Mouse (Mus musculus): ENCODE data around the gene Pmepa1. TPM values are rescaled to one million over a fixed set of nuclear protein-coding genes. Genes with fewer than 3 reads are reported as not detected.
A peak's percentile ranks its signal among the peaks of the same experiment; 100 is the strongest.

The Pmepa1 gene
- total RNA-seq, 2 experiments from 2014 or later = 38.2 to 50.7 TPM

DNA sequence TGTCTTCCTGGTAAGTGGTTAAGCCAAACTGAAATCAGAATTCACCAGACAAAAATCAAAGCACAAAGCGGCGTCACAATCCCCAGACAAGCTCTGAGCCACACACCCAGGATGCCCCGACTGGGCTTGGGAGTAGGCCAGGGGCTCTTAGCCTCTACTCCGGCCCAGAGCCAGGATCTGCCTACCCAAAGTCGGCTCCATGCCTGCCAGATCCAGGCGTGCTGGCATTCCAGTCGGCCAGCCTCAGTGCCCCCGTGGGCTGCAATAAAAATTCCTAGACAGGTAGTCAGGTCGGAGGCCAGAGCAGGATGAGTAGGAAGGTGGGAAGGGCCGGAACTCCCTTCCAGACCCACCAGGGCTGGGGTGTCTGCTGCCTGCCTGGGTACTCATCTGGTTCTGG lies 14.8 kb downstream of the Pmepa1 start:
- no peak for DNase-seq (ENCODE audit: low spot score in 2 of 2)
- intact Hi-C loops (cut with DNase I) = no loop called here

DNA sequence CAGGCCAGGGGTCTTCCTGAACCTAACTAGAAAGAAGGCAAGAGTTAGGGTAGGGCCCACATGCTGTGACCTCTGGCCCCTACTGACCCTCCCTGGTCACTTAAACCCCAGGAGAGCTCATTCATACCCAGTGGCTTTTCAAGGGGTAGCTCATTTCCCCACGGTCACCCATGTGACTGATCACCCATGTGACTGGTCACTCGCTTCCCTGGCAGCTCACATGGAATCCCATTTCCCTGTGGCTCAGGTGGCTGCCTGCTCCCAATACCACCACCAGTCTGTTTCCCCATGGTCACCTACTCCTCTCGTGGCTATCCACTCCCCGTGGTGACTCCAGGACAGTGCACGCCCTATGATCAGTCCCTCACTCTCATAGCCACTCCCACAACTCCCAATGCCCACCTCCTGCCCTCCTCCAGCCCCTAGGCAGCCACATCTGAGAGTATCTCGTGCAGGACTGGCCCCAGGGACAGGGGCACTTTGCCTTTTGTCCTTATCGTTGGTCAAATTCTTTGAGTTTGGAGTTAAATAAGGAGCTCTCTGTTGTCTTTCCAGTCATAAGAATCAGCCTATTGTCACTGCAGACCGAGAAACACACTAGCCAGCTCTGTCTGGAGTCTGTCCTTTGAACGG lies 17.8 kb downstream of the Pmepa1 start:
- no peak for DNase-seq (ENCODE audit: low spot score in 2 of 2)
- intact Hi-C loops (cut with DNase I) = no loop called here

DNA sequence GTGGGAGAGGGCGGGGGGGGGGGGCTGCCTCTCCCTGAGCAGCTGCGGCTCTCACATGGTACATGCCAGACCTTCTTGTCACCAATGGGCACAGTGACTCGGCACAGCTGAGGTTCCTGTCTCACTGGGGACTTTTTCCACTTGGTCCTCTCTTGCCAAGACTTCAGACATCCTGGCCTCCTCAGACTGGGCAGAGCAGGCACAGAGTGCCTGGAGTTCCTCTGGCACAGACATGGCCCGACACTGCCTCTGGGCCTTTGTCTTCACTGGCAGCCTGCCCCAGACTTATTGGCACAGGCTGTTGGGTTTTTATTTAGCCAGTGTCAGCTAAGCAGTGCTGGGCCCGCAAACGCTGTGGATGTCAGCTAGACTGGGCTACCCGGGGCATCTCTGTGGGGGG lies 18.7 kb downstream of the Pmepa1 start:
- DNase-seq (ENCODE audit: low spot score in 2 of 2) = peak; percentile 54 to 59
- intact Hi-C loops (cut with DNase I) = no loop called here

DNA sequence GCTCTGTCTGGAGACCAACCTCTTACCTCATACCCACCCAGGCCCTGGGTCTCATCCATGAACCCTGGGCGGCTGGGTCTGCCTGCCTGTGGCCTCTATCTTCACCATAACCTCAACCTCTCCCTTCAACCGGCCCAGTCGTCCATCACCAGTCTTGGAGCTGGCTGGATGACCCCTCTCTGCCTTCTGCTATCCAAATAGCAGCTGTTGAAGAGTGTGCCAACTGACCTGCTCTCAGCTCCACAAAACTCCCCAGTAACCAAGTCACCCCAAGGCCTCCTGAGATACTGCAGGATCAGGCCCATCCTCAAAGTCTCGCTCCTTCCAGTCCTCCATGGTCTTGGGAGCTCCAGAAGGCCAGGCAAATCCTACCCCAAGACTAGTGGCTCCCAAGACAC lies 19.8 kb downstream of the Pmepa1 start:
- DNase-seq (ENCODE audit: low spot score in 2 of 2) = no peak
- intact Hi-C loops (cut with DNase I) = no loop called here

DNA sequence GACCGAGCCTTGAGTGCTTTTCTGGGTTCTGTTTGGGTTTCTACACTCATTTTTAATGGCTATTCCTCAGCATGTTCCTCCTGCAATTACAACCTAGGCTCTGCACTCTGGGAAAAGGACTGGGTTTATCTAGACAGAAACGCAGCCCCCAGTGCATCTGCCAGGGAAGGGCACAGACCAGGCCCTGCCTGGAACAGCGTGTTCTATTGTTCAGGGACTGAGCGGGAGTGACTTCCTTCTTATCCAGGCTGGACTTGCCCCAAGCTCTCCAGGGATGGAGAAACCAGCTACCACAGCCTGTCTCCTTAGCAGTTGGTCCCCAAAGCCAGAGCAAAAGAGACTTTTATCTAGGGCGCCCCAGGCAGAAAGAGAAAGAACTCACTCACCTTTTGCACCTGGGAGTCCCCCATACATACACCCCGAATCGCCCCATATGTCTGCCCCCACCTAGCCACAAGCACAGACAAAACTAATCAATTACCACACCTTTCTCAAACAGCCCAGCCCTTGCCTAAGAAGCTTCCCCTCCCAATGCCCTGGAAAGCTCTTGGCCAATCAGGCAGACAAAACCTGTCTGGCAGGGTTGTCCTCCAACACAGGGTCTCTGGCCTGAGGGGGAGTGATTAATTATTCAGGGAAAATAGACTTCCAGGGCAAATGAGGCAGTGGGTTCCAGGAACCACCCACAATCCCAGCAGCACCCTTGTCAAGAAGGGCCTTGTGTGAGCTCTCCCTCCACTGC lies 20.4 kb downstream of the Pmepa1 start:
- intact Hi-C loops (cut with DNase I) = no loop called here
- DNase-seq (ENCODE audit: low spot score in 2 of 2) = no peak

DNA sequence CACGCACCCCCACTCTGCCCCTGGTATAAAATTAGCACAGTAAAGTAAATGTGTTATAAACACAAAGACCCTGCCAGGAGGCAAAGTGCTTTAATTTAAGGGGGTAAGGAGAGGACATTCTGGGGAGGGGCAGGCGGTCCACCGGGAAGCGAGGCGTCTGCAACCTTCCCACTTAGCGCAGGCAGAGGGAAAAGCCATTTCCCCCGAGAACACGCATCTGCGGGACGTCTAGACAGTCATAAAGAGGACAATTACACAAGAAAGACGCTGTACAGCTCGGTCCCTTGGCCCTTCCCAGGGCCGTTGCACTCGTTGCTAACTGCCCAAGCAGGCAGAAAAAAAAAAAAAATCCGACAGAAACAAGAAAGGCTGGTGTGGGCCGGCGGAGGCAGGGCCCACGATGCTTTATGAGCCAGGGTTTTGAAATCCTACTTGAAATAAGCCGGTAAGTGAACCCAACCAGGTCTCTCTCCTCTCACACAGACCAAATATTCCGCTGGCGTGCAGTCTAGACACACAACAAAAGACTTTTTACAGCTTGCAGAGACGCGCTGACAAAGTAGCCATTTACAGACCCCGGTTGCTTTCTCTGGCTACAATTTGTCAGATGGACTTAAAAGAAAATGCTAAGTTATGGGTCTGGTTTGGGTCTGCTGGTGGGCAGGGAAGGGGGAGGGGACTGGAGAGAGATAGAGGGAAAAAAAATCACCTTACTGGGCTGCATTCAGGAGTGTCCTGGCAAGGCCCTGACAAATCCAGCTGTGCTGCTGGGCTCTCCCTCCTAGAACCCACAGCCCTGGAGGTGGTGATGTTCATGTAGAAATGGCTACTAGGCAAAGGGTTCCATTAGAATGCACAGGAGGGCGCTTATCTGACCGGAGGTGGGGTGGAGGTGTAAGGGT lies 22.3 kb downstream of the Pmepa1 start:
- intact Hi-C loops (cut with DNase I) = no loop called here

DNA sequence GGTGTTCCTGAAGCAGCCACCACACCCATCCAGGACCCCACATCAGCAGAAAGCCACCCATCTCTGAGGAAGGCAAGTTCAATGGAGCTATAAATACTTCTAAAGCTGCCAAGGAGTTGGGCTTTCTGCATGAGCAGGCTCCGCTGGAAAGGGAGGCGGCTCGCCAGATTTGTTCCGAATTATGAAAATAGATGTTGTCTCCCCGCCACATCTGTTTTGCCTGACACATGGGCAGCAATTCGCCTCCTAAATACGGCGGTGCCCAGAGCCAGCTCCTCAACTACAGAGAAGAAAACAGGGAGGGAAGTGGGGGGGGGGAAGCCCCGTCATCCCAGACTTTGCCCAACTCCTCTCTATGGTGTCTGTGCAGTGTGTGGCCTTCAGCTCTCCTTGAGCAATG lies 24.7 kb downstream of the Pmepa1 start:
- peak; percentile 41 to 61 for DNase-seq (ENCODE audit: low spot score in 2 of 2)
- intact Hi-C loops (cut with DNase I) = no loop called here

More for the DNA sequence above, 22.3 kb downstream of the Pmepa1 start:
- DNase-seq (ENCODE audit: low spot score in 2 of 2) = no peak

DNA sequence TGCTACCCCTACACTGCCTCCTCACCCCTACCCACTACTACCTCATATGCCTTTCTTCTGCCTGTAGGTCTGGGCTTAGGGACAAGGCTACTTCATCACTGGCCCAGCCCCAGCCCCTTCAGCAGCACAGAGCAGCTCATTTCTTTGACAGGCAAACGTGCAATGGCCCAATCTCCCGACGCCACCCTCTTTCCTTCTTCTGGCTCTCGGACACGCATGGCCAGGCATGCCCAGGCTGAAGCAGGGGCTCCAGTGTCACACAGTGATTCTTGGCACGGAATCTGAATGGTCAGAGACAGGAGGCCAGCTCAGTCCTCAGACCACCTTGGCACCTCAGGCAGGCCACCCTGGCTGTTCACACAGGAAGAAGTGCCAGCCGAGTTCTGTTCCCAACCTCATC lies 25.2 kb downstream of the Pmepa1 start:
- no peak for DNase-seq (ENCODE audit: low spot score in 2 of 2)
- intact Hi-C loops (cut with DNase I) = no loop called here

DNA sequence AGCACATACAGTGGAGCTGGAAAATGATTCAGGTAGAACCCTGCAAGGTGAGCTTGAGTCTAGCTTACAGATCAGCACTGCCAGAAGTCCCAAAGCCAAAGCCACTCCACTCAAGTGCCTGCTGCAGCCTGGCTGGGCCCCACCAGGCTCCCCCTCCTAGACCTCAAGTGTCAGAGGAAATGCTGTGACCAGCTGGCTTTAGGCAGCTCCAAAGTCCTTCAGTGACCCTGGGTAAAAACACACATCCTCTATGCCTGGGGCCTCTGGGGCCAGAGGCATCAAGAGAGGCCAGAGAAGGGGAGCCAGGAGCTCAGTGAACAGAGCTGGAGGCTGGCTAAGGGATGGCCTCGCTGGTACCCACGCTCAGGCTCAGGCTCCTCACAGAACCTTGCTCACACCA lies 25.9 kb downstream of the Pmepa1 start:
- intact Hi-C loops (cut with DNase I) = no loop called here
- no peak for DNase-seq (ENCODE audit: low spot score in 2 of 2)

DNA sequence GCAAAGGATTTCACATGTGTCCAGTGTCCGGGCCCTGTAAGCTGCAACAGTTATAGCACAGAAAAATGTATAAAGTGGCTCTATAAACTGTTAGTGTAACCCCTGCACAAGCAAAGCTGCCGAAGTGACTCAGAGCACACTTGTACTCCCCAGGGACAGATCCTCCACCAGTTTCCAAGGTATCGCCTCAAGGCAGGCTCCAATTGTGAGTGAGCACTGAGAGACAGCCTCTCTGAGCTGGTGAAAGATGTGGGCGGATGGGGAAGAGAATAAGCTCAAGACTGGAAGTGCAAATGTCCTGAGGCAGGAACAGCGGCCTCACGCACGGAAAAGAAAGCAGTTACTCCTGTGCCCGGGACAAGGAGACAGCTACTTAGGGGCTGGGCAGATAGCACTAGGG lies 26.4 kb downstream of the Pmepa1 start:
- no peak for DNase-seq (ENCODE audit: low spot score in 2 of 2)
- intact Hi-C loops (cut with DNase I) = loop anchor here (5.0 kb wide), 1 partner anchor 57 kb away; no protein-coding TSS in a partner anchor

DNA sequence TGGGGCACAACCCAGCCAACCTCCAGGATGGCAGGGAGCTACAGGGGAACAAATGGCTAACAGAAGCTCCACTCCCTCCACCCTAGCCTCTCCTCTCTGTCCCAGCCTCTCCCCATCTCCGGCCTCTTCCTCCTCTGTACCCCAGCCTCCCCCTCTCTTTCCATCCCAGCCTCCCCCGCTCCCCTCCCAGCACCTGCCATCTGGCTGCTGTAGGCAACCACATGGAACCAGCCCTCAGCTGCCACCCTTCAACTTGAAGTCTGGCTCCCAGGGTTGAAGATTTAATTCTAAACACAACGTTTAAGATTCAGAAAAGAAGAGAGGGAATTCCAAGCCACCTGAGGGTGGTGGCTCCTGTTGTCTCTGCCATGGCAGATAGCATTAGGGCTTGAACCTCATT lies 26.9 kb downstream of the Pmepa1 start:
- DNase-seq (ENCODE audit: low spot score in 2 of 2) = peak; percentile 40 to 62
- intact Hi-C loops (cut with DNase I) = loop anchor here (5.0 kb wide), 1 partner anchor 58 kb away; no protein-coding TSS in a partner anchor

DNA sequence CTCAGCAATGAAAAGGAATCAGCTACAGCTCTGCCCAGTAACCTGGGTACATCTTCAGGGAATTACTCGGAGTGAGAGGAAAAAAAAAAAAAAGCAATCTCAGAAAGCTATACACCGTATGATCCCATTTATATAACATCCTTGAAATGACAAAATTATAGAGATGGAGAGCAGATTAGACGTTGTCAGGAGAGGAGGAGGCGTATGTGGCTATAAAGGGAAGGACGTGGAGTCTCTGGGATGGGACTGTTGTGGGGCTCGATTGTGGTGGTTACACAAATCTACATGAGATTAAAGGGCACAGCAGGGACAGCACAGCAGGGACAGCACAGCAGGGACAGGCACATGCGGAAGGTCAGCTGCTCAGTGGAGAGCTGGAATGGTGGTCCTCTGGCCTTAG lies 27.5 kb downstream of the Pmepa1 start:
- intact Hi-C loops (cut with DNase I) = loop anchor here (5.0 kb wide), 1 partner anchor 58 kb away; no protein-coding TSS in a partner anchor
- DNase-seq (ENCODE audit: low spot score in 2 of 2) = no peak

DNA sequence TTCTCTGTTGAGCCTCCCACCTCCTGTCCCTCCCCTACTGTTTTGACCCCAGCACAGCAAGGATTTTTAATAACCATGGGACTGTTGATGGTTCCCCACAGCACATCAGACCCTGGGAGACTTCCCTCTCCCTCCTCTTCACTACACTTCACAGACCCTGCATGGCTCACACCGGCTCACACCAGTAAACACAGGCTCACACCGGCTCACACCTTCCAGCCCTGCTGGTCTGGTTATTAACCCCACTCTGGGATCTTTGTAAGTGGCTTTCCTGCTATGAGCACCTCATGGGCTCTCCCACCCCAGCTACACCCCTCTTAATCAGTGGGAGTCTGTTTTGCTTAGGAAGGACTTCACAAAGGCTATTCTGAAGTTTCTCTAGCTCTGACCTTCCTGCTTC lies 28.4 kb downstream of the Pmepa1 start:
- DNase-seq (ENCODE audit: low spot score in 2 of 2) = no peak
- intact Hi-C loops (cut with DNase I) = loop anchor here (5.0 kb wide), 1 partner anchor 59 kb away; no protein-coding TSS in a partner anchor

DNA sequence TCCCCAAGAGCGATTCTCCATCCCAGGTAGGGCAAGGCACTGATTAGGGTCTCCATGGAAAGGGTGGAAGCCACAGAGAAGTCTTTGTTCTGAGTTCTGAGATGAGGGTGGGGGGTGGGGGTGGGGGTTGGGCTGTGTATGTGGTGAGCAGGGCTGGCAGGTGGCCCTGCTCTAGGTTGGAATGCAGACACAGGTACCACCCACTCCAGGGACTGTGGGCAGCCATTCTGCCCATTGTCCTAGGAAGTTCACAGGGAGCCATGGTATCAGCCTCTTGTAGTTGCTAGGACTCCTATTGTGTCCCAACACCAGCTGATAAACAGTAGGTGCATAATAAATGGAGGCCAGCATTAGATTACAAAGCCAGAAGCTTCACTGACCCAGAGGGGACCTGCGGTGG lies 29.1 kb downstream of the Pmepa1 start:
- intact Hi-C loops (cut with DNase I) = loop anchor here (5.0 kb wide), 1 partner anchor 60 kb away; no protein-coding TSS in a partner anchor
- no peak for DNase-seq (ENCODE audit: low spot score in 2 of 2)

DNA sequence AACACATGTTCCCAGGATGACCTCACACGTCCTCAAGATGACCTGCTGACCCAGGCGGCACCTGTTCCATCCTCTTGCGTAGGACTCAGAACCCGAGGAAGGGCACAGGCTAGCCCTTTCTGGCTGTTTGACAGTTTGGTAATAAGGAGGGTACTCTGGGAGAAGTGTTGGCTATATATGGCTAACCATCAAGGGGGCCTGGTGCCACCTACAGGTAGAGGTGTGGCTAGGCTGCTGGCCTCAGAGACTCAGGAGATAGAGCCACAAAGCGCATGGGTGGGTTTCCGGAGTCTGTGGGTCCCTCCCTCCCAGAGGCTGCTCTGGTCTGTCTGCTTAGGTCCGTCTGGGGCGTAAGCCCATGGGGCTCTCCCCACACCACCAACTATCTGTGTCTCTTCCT lies 29.6 kb downstream of the Pmepa1 start:
- intact Hi-C loops (cut with DNase I) = loop anchor here (5.0 kb wide), 1 partner anchor 61 kb away; no protein-coding TSS in a partner anchor
- DNase-seq (ENCODE audit: low spot score in 2 of 2) = no peak

DNA sequence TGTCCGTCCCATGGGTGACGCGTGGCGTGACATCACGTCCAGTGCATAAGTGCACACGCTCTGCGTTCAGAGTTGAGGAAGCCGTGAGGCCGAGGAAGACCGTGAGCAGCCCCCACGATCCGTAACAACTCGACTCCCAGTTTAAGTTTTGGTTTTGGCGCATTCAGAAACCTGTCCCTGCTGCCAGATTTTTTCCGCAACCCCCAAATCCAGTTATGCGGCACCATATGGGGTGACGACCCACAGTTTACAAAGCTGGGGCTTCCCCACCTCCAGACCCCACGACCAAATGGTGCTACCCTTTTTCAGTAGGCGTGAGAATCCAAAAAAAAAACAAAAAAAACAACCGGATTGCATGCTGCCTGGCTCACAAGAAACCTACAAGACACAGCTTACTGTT lies 31.1 kb downstream of the Pmepa1 start:
- peak; percentile 43 to 62 for DNase-seq (ENCODE audit: low spot score in 2 of 2)
- intact Hi-C loops (cut with DNase I) = loop anchor here (5.0 kb wide), 1 partner anchor 62 kb away; no protein-coding TSS in a partner anchor

DNA sequence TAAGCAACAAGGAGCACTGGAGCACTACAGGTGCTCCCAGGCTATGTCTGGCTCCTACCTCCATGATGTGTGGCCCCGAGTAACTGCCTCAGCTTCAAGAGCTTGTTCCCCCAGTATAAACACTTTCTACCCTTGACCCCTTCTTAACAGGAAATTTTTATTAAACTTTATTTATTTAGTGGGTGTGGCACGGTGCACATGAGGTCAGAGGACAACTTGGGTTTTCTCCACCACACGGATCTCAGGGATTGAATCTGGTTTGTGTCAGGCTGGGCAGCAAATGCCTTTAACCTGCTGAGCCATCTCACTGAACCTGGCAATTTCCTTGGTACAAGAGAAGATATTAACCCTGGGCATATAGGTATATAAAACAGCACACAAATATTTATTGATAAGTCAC lies 32.2 kb downstream of the Pmepa1 start:
- intact Hi-C loops (cut with DNase I) = no loop called here
- no peak for DNase-seq (ENCODE audit: low spot score in 2 of 2)

DNA sequence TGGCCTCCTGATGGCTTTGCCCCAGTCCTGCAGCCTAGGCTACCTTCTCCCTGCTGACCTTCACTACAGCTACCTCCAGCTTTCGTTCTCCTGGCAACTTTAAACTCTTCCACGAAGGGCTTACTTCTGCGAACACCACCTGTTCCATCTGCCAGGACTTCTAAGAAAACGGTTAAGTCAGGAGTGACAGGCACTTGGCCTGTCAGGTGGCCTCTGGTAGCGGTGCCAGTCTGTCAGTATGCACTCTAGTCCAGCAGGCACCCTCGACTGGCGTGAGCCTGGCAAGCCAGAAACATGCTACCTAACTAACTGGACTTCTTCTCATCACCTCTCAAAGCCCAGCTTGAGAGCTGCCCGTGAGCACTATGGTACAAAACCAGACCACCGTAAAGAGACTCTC lies 32.7 kb downstream of the Pmepa1 start:
- intact Hi-C loops (cut with DNase I) = no loop called here
- DNase-seq (ENCODE audit: low spot score in 2 of 2) = no peak

DNA sequence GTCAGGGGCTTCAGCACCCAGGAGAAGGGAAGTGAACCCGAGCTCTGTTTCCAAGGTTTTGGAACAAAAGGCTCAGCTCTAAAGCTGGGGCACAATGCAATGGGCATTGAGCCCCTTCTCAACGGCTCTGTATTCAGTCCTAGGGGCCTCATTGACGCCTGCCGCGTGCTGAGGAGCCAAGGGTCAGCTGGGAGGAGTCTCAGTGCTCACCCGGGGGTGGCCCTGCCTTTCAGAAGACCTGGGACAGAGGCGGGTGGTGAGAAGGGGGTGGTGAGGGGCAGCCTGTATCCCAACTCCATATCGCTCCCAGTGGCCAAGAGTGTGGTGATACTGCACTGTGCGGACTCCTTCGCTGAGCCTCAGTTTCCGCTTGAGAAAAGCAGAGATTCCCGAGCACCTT lies 33.5 kb downstream of the Pmepa1 start:
- intact Hi-C loops (cut with DNase I) = no loop called here

DNA sequence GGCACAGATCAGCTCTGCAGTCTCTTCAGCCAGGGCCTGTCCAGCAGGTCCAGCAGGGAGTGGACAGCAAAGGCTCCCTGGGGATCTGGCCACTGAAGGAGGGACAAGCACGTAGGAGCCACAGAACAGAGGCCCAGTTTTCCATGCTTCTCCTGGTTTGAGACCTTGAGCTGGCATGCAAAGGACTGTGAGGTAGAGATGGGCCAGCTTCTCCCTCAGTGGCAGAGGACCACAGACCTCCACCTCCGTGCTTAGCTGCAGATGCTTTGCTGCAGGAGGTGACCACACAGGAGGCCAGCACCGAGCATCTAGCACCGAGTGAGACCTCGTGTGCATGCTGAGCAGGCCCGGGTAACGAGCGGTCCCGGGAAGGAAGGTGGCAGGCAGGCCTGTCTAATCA lies 35.6 kb downstream of the Pmepa1 start:
- intact Hi-C loops (cut with DNase I) = no loop called here

More for the DNA sequence above, 33.5 kb downstream of the Pmepa1 start:
- no peak for DNase-seq (ENCODE audit: low spot score in 2 of 2)

More for the DNA sequence above, 35.6 kb downstream of the Pmepa1 start:
- no peak for DNase-seq (ENCODE audit: low spot score in 2 of 2)
